Mouse (Mus musculus): ENCODE data around the gene Mdc1.

The Mdc1 gene

GRCm38 (mm10) chr17:35821439-35822430, 19.6 kb upstream of the Mdc1 start, which contains the start of gene Ier3:
TSS of gene Ier3 (plus strand) at chr17:35821684.
- in situ Hi-C loops (cut with MboI; ENCODE audit: low pct_unique_long_range_greater_than_20kb in 1 of 2, low sequenced_read_pairs in 2 of 2, unreplicated experiment in 1 of 2): no loop called here

DNA sequence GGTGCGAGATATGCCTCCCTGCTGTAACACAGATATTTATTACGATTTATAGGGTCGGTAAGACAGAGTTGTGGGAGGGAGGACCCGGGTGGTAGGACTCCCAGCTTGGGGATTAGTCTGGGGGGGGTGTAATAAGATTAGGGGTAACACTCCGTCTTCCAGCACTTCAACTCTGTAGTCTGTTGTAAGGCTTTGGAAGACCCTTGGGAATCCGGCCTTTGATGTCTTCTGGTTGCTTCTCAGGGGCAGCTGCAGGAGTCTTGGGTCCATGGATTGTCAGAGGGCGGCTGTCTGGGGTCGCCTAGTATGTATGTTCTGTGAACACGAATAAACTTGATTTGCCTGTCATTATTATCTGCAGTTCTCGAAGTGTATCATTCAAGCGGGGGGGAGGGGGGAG, 18.8 kb upstream of the Mdc1 start:
- in situ Hi-C loops (cut with MboI; ENCODE audit: low pct_unique_long_range_greater_than_20kb in 1 of 2, low sequenced_read_pairs in 2 of 2, unreplicated experiment in 1 of 2): no loop called here

DNA sequence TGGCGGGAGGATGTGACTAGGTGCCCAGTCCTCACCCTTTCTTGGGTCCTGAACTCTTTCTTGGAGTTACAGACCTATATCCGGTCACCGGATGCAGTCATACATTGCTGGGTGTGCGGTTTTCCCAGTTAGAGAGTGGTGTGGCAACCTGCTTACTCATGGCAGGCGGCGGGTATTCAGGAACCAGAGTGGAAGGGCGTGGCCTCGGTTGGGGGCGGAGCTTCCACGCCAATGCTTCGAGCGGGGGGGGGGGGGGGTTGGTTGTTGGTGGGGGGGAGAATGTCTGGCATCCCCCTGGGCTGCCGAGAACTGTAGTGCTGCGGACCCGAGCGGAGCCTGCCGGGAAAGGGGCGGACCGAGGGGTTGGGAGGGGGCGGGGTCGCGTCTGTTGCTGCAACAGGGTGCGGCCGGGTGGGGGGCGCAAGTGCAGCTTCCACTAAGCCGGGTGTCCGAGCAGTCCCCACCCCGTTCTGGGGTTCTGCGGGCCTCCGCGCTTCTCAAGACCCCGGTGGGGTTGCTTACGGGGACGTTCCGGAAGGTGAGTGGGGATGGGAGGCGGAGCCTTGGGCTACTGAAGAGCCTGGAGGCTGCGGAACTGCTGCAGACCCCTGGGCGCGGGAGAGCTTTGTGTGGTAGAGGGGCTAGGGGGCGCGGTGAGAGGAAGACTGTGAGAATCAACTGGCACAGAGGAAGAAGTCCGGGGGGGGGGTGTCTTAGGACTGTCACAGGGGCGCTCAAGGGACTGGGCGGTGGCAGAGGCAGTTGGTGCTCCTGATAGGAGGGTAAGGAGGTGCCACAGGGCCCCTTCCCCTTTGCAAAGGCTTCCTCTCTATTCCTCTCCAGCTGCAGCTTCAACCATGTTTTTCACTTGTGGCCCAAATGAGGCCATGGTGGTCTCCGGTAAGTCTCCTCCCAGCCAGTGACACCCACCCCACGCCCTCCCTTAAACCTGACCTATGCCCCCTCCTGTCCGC, 18.1 kb upstream of the Mdc1 start, which contains the start of gene Flot1:
Flot1 (plus strand) TSS at position 267 of the 974 bp plus-strand sequence.
- in situ Hi-C loops (cut with MboI; ENCODE audit: low pct_unique_long_range_greater_than_20kb in 1 of 2, low sequenced_read_pairs in 2 of 2, unreplicated experiment in 1 of 2): no loop called here

GRCm38 (mm10) chr17:35824402-35824801, 16.9 kb upstream of the Mdc1 start:
- in situ Hi-C loops (cut with MboI; ENCODE audit: low pct_unique_long_range_greater_than_20kb in 1 of 2, low sequenced_read_pairs in 2 of 2, unreplicated experiment in 1 of 2): no loop called here

GRCm38 (mm10) chr17:35825109-35825850, 16.0 kb upstream of the Mdc1 start:
- in situ Hi-C loops (cut with MboI; ENCODE audit: low pct_unique_long_range_greater_than_20kb in 1 of 2, low sequenced_read_pairs in 2 of 2, unreplicated experiment in 1 of 2): loop anchor here (5.0 kb wide), 2 partner anchors 42 to 47 kb away; partner anchors contain the start of gene Ppp1r18 (in 1 of the 2)

DNA sequence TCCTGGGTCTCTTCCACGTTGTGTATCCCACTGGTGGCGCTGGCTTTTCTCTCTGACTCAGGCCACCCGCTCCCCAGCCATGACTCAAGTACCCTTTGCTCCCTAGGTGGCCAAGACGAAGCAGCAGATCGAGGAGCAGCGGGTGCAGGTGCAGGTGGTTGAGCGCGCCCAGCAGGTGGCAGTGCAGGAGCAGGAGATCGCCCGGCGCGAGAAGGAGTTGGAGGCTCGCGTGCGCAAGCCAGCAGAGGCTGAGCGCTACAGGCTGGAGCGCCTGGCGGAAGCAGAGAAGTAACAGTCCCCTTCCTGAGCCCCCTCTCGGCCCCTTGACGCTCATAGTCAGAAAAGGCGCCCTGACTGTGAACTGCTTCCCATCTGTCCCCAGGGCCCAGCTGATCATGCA, 11.6 kb upstream of the Mdc1 start:
- in situ Hi-C loops (cut with MboI; ENCODE audit: low pct_unique_long_range_greater_than_20kb in 1 of 2, low sequenced_read_pairs in 2 of 2, unreplicated experiment in 1 of 2): loop anchor here (5.0 kb wide), 2 partner anchors 38 to 43 kb away; partner anchors contain the start of gene Ppp1r18 (in 1 of the 2)

DNA sequence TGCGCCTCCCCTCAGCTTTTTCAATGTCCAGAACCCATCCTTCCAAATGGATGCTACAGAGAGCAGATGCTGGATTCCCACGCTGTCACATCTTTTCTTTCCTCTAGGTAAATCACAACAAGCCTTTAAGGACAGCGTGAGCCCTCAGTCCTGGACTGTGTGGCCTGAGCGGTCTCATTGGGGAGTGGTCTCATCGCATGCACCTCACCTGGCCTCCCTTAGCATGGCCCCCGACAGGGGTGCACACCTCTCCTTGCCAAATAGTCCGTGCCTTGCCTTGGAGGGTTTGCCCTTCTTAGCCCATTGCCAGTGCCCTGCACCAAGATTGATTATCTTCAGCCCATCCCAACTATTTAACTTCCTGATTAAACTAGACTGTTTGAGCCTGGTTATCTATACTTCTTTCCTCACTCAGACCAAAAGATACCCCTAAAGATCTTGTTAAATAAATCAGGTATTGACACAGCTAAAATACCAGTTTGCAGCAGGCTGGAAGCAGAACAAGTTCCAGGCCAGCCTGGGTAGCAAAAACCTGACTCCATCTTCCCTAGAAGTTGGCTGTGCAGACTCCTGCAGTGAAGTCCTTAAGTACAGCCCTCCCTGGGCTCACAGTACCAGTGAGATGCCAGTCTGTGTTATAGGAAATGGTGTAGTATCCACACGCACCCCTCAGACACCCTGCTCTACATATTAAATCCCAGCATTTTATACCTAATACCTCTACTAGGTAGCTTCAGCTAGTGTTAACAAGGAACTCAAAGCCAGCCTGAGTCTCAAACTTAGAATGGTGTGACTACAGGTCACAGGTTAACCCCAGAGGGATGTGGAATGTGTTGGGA, 8.7 kb upstream of the Mdc1 start:
- in situ Hi-C loops (cut with MboI; ENCODE audit: low pct_unique_long_range_greater_than_20kb in 1 of 2, low sequenced_read_pairs in 2 of 2, unreplicated experiment in 1 of 2): no loop called here

DNA sequence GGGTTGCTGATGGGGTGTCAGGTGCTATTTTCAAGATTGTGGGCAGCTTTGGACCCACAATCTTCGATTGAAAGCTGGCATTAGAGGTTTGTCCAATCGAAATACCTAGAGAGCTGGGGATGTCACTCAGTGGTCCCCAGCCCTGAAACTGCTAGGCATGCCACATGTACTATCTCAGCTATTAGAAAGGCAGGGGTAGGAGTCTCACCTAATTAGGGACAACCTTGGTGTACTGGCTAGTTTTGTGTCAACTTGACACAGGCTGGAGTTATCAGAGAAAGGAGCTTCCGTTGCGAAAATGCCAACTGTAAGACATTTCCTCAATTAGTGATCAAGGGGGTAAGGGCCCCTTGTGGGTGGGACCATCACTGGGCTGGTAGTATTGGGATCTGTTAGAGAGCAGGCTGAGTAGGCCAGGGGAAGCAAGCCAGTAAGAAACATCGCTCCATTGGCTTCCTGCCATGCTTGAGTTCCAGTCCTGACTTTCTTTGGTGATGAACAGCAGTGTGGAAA, 8.0 kb upstream of the Mdc1 start:
- in situ Hi-C loops (cut with MboI; ENCODE audit: low pct_unique_long_range_greater_than_20kb in 1 of 2, low sequenced_read_pairs in 2 of 2, unreplicated experiment in 1 of 2): no loop called here

- in situ Hi-C loops (cut with MboI; ENCODE audit: low pct_unique_long_range_greater_than_20kb in 1 of 2, low sequenced_read_pairs in 2 of 2, unreplicated experiment in 1 of 2): no loop called here
These were observed 7.4 kb upstream of the Mdc1 start for GRCm38 (mm10) chr17:35833894-35834293.

GRCm38 (mm10) chr17:35834696-35835422, 6.5 kb upstream of the Mdc1 start:
- in situ Hi-C loops (cut with MboI; ENCODE audit: low pct_unique_long_range_greater_than_20kb in 1 of 2, low sequenced_read_pairs in 2 of 2, unreplicated experiment in 1 of 2): no loop called here

GRCm38 (mm10) chr17:35835424-35836140, 5.7 kb upstream of the Mdc1 start:
- in situ Hi-C loops (cut with MboI; ENCODE audit: low pct_unique_long_range_greater_than_20kb in 1 of 2, low sequenced_read_pairs in 2 of 2, unreplicated experiment in 1 of 2): no loop called here

DNA sequence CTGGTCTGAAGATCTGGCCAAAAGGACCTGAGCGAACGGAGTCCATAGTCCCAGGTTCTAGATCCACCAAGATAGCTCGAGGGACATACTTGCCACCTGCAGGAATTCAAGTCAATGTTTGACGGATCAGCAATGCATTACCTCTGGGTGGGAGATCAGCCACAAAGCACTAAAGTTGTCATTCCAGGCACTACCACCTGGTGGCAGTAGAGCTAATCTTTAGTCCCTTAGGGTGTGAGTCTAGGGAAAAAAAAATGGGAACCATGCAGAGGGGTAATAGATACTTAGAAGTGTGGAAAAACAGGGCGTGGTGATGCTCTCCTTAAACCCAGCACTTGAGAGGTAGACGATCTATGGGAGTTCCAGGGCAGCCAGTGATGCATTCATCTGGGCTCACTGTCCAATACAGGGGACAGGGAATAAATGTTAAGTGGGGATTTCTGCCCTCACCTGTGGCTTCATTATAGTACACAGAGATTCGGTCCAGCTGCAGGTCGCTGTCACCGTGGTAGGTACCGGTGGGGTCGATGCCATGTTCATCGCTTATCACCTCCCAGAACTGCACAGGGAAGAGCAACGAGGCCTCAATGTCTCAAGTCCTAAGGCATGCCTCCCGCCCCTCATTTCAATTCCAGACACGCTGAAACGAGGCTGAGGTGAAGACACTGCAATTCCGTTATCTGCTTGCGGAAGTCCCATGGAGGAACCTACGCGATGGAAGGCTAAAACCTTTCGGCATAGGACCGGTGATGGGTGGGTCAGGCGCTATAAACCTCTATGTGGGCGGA, 4.9 kb upstream of the Mdc1 start:
- in situ Hi-C loops (cut with MboI; ENCODE audit: low pct_unique_long_range_greater_than_20kb in 1 of 2, low sequenced_read_pairs in 2 of 2, unreplicated experiment in 1 of 2): no loop called here

- in situ Hi-C loops (cut with MboI; ENCODE audit: low pct_unique_long_range_greater_than_20kb in 1 of 2, low sequenced_read_pairs in 2 of 2, unreplicated experiment in 1 of 2): no loop called here
These were observed 4.3 kb upstream of the Mdc1 start for GRCm38 (mm10) chr17:35836991-35837422.

GRCm38 (mm10) chr17:35837487-35837886, 3.8 kb upstream of the Mdc1 start:
- in situ Hi-C loops (cut with MboI; ENCODE audit: low pct_unique_long_range_greater_than_20kb in 1 of 2, low sequenced_read_pairs in 2 of 2, unreplicated experiment in 1 of 2): no loop called here

DNA sequence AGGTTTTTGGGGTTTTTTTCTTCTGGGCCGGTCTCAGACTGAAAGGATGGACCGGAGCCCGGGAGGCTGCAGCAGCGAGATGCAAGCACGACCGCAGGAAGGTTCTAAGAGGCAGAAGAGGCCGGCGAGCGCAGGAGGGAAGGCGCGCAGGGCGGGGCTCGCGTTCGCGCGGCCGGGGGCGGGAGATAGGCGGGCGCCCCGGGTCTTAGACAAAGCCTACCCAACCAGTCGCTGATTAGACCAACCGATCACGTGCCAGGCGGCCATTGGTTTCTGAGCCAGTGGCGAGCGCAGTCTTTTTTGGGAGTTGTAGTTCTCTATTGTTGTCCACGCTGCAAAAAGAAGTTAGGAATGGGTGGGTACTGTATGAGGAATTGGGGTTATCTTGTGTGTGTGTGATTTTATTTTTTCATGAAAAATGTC, 3.2 kb upstream of the Mdc1 start, which contains the start of gene Tubb5:
Tubb5 (minus strand) TSS at position 185 of the 423 bp plus-strand sequence.
- in situ Hi-C loops (cut with MboI; ENCODE audit: low pct_unique_long_range_greater_than_20kb in 1 of 2, low sequenced_read_pairs in 2 of 2, unreplicated experiment in 1 of 2): no loop called here

Data from mouse embryonic stem cell (cell line).